Mouse (Mus musculus): ENCODE results near the gene Vmn2r85. TPM values are rescaled to one million over a fixed set of nuclear protein-coding genes. Genes with fewer than 3 reads are reported as not detected.

Gene Vmn2r85
- polyA plus RNA-seq, 1 experiment from 2014 or later = 0.03 TPM

GRCm38 (mm10) chr10:130372491-130373173 is 56.9 kb downstream of the Vmn2r85 start:
- Histone ChIP-seq H3K4me2 (no peak overlapping the region), H3K9ac (no peak overlapping the region), H3K36me3 (no peaks in the 10 kb centered on the region), H3K27me3 (no peaks in the 10 kb centered on the region), H3K4me3 (no peak overlapping the region), H3K27ac (replicated peaks) (no peak overlapping the region), H3K4me1 (replicated peaks) (no peaks in the 10 kb centered on the region), H3K9me3 (no peaks in the 10 kb centered on the region)
- 88% methylated on average over 2 of the region's 2 CpGs for WGBS
- no peak for ATAC-seq (ENCODE audit: low read depth)

- H3K4me2 ChIP-seq = no peak overlapping the region
- H3K27ac ChIP-seq (replicated peaks) = no peak overlapping the region
- H3K4me3 ChIP-seq = no peak overlapping the region
- no peaks in the 10 kb centered on the region for H3K9me3 ChIP-seq
- no peak overlapping the region for H3K9ac ChIP-seq
- H3K27me3 ChIP-seq = no peaks in the 10 kb centered on the region
- ATAC-seq (ENCODE audit: low read depth) = no peak
- H3K36me3 ChIP-seq = no peaks in the 10 kb centered on the region
- WGBS = 72% methylated on average over 1 of the region's 1 CpGs
- H3K4me1 ChIP-seq (replicated peaks) = no peaks in the 10 kb centered on the region
Measured at GRCm38 (mm10) chr10:130371644-130372043, 57.9 kb downstream of the Vmn2r85 start.

- Histone ChIP-seq H3K27ac (replicated peaks) (no peak overlapping the region), H3K9me3 (no peaks in the 10 kb centered on the region), H3K4me1 (replicated peaks) (no peaks in the 10 kb centered on the region), H3K27me3 (no peaks in the 10 kb centered on the region), H3K36me3 (no peaks in the 10 kb centered on the region), H3K4me2 (no peak overlapping the region), H3K9ac (no peak overlapping the region), H3K4me3 (no peak overlapping the region)
- 91% methylated on average over 2 of the region's 2 CpGs for WGBS
- ATAC-seq (ENCODE audit: low read depth) = no peak
Measured at GRCm38 (mm10) chr10:130370005-130370682, 59.4 kb downstream of the Vmn2r85 start.

- Histone ChIP-seq H3K36me3 (no peaks in the 10 kb centered on the region), H3K4me3 (no peak overlapping the region), H3K4me2 (no peak overlapping the region), H3K9ac (no peak overlapping the region), H3K9me3 (no peaks in the 10 kb centered on the region), H3K27me3 (no peaks in the 10 kb centered on the region), H3K27ac (replicated peaks) (no peak overlapping the region), H3K4me1 (replicated peaks) (no peaks in the 10 kb centered on the region)
- no peak for ATAC-seq (ENCODE audit: low read depth)
Measured at GRCm38 (mm10) chr10:130368384-130368783, 61.1 kb downstream of the Vmn2r85 start.

GRCm38 (mm10) chr10:130364766-130365165 is 64.7 kb downstream of the Vmn2r85 start:
- Histone ChIP-seq H3K36me3 (no peaks in the 10 kb centered on the region), H3K4me1 (replicated peaks) (no peaks in the 10 kb centered on the region), H3K9ac (no peak overlapping the region), H3K4me3 (no peak overlapping the region), H3K27me3 (no peaks in the 10 kb centered on the region), H3K27ac (replicated peaks) (no peak overlapping the region), H3K4me2 (no peak overlapping the region), H3K9me3 (no peaks in the 10 kb centered on the region)
- ATAC-seq (ENCODE audit: low read depth) = no peak

Other genes starting within 250 kb of the Vmn2r85 start
- not detected in 2 replicates for gene Olfr826, start 245.5 kb downstream of the Vmn2r85 start, polyA plus RNA-seq (2015; fragmentation: Nextera tagmentation; extraction: Ambion mirVana)
- not detected in 2 replicates for gene Olfr827, start 215.3 kb downstream of the Vmn2r85 start, polyA plus RNA-seq (2015; fragmentation: Nextera tagmentation; extraction: Ambion mirVana)
- 5.4 and 6.1 TPM in 2 replicates for gene Neurod4, start 149.5 kb downstream of the Vmn2r85 start, polyA plus RNA-seq (2015; fragmentation: Nextera tagmentation; extraction: Ambion mirVana)
- gene Tespa1, start 106.8 kb downstream of the Vmn2r85 start, polyA plus RNA-seq (2015; fragmentation: Nextera tagmentation; extraction: Ambion mirVana) = not detected in 2 replicates
- not detected in 2 replicates for gene Vmn2r84, start 35.4 kb downstream of the Vmn2r85 start, polyA plus RNA-seq (2015; fragmentation: Nextera tagmentation; extraction: Ambion mirVana)
- 0.03 TPM in 1 of 2 replicates, not detected in the other for gene Vmn2r86, start 26.3 kb upstream of the Vmn2r85 start, polyA plus RNA-seq (2015; fragmentation: Nextera tagmentation; extraction: Ambion mirVana)
- 0.08 TPM in 1 of 2 replicates, not detected in the other for gene Vmn2r87, start 67.7 kb upstream of the Vmn2r85 start, polyA plus RNA-seq (2015; fragmentation: Nextera tagmentation; extraction: Ambion mirVana)

Data from neural tube, embryonic 13.5 days (tissue).